Mouse (Mus musculus): ENCODE results near the gene Cd28.

The Cd28 gene

DNA sequence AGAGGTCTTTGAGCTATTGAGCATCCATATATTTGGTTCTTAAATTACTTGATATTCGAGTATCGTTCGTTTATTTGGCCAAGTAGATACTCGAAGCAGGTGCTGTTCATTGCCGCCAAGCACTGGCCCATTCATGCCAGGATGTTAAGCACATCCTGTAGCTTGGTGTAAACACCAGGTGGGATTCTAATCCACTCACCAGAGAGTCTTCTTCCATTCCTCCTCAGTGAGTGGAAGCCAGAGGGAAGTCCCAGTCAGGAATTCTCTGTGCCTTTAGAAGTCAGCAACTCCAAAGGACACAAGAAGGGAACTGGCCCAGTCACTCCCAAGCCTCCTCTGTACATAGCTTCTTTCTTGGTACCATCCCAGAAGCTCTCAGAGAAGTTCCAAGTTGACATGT lies at the start of gene Cd28:
TSS of gene Cd28 (plus strand) at position 234 of the 400 bp plus-strand sequence.
- DNase-seq (ENCODE audit: low spot score): no peak

DNA sequence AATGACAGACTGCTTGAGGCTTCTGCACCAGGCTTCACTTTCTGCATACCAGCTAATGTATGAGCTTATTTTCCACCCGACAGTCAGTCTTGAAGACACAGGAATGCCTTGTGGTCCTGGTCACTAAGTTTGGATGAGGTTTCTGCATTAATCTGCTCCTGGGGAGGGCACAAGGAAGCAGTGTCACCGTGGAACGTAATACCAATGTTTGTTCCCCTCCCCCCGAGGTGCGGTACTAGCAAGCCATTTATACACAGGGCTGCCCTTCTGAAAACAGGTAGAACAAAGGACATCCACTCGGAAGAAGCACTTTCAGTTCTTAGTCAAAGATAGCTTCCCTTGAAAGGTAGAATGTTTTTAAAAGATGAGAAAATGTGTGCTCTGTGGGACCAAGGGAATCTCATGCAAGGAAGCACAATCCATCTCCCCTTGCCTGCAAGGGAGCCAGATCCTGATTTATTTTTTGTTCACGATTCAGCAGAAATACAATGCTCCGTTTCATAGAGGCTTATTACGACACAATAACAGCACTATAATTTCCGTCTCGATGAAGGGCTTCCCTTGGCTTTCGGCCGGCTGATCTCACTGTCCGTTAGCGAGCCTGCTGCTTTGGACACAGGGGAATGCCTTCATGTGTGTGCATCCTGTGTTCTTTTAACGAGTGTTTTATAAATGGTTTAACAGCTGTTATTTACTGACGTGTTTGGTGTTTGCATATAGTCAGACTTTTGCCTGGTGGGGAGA lies 48.6 kb upstream of the Cd28 start:
- no peak for DNase-seq (ENCODE audit: low spot score)

DNA sequence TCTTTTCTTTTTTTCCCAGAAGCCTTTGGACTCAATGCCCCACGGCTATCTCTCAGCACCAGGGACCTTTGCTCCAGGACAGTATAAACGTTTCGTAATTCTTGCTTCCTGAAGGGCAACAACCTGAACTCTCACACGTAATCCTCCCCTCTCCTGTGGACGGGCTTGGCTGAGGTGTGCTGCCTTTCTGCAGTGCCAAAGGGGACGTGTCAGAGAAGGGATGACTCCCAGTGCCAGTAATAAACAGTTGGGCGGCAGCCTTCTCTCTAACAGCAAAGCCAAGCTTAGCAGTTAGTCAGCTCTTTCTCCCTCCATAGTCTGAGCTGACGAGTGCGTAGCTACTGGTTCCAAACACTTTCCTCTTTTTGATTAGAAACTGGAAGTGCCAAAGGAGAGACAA lies 47.6 kb upstream of the Cd28 start:
- no peak for DNase-seq (ENCODE audit: low spot score)

DNA sequence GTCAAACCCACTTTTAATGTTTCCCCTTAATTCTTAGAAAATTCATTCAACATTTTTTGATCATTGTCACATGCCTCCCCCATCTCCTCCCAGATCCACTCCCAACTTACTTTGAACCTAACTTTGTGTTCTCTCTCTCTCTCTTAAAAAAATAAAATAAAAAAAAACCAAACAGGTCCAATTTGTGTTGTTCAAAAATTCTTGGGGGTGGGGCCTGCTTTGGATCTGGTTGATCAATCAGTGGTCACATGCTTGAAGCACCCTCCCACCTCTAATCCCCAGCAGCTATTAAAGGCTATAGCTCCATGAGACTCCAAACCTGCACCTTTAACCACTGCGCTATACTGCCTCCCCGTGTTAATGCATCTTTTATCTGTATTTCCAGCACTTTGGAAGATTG lies 46.9 kb upstream of the Cd28 start:
- no peak for DNase-seq (ENCODE audit: low spot score)

DNA sequence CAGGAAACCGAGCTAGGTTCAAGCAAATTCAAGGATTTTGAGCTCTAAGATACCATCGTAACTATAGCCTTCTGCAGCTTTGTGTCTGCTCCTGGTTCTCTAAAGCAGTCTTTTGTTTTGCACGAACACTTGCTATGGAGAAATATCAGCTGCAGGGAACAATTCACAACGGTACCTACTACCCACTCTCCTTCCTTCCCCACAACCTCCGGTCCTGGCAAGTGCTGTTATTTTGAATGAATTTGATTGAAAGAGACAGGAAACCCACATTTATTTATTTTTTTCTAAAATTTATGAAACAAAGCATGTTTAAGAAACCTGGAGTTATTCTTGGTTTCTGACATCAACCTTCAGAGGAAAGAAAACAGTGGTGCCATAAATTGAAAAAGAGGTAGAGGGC lies 46.4 kb upstream of the Cd28 start:
- no peak for DNase-seq (ENCODE audit: low spot score)

DNA sequence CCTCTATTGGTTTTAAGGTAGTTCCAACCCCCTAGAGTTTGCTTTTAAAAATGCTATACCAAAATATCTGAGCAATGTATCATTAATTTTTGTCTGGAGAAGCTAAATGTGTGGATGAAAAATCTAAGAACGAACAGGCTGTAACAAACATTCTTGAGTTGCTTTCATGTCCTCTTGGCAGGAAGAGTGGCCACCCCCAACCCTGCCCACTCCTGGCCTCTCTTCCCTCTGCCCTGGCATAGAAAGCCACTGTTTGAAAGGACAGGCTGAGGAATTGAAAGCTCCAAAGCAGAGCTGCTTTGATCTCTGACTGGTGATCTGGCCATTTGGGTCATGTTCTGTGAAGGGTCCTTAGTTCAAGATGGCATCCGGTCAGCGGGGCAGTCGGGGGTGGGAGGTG lies 32.8 kb upstream of the Cd28 start:
- no peak for DNase-seq (ENCODE audit: low spot score)

DNA sequence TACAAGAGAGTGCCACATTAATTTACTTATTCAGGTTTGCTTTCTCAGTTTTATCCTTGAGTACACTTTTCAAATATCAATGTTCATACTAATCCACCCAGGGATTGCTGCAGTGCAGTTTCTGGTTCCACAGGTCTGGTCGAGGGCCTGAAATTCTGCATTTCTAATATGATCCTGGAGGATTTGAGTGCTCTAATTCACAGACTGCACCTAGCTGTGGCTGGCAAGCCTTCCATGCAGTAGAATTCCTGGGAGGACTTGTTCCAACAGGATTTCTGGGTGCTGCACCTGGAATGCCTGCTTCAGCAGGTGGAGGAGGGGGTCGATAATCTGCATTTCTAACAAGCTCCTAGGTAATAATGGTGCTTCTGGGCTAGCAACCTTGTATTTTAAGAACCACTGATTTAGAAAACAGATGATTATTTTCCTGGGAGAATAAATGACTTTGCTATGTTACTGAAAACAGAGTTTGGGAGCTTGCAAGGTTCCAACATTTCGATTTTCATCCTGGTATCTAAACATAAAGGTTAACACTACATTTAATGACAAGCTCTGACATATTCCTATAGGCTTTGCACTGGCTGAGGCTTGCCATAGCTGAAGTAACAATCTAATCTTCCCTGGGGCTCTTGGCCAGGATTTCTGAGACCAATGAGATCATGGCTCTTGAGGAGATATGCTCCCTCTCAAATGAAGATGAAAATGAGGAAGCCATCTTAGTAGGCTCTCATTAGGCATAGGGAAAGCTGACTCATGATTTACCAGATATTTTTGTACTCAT lies 20.3 kb upstream of the Cd28 start:
- no peak for DNase-seq (ENCODE audit: low spot score)

DNA sequence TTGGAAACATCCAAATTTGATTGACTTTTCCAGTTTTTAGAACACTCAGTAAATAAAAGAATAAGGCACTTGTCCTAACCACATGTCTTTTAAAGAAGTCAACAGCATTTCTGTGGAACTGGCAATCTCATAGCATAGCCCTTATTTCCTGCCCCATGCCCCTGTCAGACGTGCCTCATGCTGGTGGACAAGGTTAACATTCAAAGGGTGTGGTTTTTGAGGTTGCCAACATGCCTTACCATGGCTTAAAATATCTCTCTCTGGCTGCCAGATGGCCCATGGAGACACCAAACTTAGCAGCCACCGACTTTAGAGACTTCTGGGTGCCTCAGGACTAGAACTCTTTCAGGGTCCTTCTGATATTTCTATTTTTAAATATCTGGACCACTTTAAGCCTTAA lies 14.0 kb upstream of the Cd28 start:
- DNase-seq (ENCODE audit: low spot score): no peak

DNA sequence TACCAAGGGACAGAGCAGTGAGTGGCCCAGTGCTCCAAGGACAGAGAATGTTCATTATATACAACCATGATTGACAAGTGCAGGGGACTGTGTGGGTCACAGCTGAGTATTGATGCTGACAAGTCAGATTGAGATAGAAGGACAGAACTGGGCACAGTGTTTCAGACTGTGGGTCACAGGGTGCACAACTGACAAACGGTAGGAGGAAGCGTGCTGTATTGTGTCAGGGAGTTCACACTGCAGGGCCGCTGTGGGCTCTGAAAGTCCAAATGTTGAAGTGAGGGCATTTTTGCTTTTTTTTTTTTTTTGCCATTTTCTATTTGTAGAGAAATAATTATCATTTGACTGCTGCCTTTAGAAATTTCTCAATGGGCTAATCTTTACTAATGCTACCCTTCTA lies 3.4 kb upstream of the Cd28 start:
- no peak for DNase-seq (ENCODE audit: low spot score)

DNA sequence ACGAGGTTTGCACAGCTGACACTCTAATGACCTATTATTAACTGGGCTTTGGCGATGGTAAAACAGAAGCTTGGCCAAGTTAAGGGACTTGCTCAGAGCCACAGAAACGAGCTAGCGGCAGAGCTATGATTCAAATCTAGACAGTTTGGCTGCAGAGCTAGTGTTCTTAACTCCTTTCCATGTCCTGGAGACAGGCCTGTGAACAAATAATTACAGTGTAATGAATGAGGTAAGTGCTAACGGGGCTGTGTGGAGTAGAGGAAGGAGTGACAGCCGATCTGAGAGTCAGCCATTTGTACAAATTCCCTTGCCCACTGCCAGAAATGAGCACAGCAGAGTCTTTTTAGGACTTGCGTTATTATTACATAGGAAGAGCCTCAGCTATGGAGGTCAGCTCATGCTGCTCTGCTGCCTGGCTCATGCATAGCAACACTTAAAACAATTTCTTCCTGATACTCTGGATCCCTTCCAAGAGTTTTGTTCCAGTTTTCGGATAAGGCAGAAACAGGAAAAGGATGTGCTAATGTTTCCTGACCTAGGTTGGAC lies 876 bp upstream of the Cd28 start:
- DNase-seq (ENCODE audit: low spot score): no peak

DNA sequence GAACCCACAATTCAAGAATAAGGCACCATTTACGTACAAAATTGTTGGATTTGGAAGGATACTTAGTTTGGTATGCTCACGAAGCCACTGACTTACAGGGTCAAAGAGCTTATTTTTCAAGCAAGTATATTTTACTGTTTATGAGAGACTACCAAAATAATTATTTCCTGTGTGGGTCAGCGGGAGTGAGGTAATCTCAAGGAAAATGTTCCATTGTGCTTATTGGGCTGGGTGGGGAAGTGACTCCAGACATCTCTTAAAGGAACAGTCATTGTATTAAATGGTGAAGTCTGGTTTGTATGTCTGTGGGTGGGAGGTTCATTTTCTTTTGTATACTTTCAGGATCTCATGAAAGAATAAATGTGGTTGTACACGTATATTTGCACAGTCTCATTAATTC lies 2.0 kb downstream of the Cd28 start:
- DNase-seq (ENCODE audit: low spot score): no peak

DNA sequence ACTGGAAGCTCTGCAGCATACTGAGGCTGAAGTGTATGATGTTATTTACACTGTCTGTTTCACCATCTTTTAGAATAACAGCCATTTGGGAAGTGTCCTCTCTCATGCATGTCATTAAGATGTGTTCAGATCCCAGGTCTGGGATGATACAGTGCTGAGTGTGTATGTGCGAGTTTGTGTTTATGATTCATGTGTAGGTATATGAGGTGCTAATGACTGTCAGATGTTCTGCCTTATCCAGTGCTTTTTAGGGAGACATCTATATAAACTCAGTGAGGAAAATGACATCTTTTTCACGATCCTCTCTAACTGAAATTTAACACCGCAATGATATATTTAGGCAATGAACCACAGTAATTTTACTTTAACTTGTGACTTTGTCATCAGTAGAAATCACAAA lies 7.0 kb downstream of the Cd28 start:
- no peak for DNase-seq (ENCODE audit: low spot score)

DNA sequence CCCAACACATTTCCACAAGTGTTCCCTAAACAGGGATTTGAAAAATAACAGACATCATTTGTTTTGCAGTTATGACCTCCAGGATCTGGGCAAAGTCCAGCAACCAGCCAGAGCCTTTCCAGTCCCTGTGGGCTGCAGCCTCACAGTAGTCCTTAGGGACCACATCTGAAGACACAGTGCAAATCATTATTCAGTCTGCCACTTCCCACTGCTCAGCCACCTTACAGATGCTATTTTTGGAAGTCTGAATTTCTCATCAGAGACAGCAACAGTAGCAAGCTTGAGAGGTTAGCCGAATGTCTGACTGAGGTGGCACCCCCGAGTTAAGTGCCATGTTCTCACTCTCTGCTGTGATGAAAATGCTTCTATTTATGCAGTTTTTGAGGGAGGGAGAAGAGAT lies 15.3 kb downstream of the Cd28 start:
- no peak for DNase-seq (ENCODE audit: low spot score)

DNA sequence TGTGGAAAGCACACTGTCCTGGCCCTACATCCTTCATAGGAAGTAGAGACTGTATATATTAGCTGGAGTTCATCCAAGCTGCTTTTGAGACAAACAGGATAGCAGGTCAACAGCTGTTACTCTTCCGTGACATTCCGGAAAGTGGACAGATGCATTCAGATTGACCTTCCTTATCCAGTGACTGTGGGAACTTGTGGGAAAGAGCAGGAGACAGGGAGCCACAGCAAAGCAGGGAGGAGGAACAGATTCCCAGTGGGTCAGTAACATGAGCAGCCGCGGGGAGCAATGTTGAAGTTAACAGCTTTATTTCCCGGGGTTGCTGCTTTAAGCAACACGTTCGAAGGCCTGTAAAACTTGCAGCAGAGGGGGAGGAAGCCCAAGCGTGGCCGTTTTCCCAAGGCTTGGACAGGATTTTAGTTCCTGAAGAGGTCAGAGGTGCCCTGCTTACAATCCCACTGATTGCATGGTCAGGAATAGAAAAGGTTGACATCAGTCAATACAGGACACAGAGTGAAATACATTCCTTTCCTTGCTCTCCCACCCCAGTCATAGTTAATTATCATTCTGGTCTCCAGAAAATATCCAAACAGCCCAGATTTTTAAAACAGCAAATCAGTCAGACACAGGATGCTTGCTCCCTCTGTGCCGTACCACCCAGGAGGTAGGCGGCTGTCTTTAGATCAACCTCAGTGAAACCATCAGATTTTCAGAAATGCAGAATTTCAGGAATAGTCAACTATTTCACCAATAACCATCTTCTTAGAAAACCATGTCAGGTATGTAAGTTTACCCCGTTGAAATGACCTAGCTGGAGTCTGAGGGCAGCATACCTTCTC lies 18.7 kb downstream of the Cd28 start:
- no peak for DNase-seq (ENCODE audit: low spot score)

DNA sequence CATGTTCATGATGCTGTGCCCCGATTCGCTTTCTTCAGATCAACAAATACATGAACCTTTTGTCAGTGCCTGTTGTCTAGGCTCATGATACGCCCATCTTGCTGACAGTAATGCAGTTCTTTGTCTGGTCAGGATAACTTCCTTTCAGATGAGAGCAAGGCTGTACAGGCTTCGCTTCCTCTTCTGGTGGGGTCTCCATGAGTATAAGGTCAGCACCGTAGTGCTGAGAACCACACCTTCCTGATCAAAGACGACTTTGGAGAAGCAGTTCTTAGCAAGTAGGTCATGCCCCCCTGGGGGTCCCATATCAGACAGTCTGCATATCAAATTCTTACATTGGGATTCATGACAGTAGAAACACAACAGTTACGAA lies 19.3 kb downstream of the Cd28 start:
- DNase-seq (ENCODE audit: low spot score): no peak

DNA sequence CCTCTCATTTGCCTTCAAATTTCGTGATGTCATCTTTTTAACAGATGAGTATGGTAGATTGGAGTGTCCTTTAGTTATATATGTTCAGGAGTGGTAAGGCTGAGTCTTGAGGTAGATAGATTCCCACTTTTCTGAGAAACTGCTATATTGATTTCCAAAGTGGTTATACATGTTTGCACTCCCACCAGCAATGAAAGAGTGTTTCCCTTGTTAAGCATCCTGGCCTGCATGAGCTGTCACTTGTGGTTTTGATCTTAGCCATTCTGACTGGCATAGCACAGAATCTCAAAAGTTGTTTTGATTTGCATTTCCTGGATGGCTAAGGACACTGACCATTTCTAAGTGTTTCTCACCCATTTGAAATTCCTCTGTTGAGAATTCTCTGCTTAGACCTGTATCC lies 27.7 kb downstream of the Cd28 start:
- no peak for DNase-seq (ENCODE audit: low spot score)

DNA sequence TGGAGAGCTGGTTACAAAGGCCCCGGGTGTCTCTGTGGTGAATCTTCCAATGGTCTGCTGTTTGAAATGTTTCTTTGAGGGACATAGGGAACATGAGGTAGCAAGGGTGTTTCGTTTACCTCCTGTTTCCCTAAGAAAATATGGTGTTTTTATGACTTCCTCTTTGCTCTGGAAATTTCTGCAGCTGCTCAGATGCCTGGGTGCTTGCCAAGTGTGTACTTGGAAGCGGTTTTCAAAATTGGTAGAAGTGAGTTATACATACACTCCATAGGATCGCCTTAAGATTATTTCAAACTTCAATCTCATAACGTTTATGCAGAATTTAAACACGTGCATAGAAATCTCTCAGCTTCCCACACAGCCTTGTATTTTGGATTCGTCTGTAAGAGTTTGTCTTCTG lies 29.1 kb downstream of the Cd28 start:
- no peak for DNase-seq (ENCODE audit: low spot score)

DNA sequence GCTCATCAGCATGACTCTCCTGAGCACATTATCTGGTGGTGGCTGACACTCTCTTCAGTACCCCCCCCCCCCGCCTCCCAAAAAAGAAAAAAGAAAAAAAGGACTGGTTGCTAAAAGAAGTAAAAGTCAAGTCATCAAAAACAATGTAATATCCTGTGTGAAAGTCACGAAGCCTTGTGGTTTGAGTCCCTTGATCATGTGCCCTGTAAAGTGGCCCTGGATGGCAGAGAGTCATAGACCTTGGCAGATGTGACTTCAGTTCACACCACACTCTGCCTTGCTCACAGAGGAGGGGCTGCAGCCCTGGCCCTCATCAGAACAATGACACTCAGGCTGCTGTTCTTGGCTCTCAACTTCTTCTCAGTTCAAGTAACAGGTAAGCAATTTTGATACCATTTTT lies 29.6 kb downstream of the Cd28 start:
- DNase-seq (ENCODE audit: low spot score): no peak

DNA sequence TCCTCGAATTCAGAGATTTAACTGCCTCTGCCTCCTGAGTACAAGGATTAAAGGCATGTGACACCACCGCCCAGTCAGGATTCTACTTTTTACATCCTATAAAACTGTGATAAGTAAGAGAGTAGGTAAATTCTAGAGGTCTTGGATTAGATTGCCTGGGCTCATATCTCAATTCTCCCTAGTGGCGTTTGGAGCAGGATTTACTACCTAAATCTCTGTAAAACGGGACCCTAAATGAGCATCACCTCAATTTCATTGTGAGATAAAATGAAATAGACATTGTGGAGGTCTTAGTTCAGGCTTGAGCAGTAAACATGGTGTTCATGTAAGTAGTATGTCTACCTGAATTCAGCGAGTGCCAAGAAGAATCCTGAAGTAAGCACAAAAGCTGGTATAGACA lies 30.3 kb downstream of the Cd28 start:
- no peak for DNase-seq (ENCODE audit: low spot score)

DNA sequence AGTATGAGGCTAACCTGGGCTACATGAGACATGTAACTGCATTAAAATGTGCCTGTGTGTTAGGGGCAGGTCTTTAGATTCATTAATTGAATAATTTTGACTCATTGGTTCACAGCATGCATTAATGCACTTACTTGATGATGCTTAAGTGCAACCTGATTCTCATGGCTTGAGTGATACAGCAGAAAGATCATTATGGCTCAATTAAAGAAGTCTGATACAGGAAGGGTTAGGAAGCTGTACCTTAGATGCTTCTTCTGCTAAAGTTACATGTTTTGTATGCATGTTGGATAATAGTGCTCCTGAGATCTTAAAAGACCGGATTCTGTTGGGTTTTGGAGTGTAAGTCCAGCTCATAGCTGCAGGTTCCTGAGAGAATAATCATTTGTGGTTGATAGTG lies 31.7 kb downstream of the Cd28 start:
- no peak for DNase-seq (ENCODE audit: low spot score)

DNA sequence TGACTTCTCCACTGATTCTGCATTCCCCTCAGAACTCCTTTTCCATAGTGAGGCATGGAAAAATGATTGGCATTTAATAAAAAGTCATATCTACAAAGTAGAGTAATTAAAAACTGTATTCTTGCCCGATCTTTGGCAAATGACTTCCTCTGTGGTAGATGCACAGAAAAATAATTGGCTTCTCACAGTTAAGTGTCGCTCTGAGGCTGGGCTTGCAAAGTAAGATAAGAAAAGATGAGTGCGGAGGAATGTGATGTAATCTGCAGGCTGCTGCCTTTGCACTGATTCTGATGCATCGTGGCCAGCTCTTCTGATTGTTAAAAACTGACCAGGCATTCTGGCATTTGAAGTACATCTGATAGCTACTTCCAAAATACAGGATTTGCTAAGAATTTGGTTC lies 32.3 kb downstream of the Cd28 start:
- no peak for DNase-seq (ENCODE audit: low spot score)

DNA sequence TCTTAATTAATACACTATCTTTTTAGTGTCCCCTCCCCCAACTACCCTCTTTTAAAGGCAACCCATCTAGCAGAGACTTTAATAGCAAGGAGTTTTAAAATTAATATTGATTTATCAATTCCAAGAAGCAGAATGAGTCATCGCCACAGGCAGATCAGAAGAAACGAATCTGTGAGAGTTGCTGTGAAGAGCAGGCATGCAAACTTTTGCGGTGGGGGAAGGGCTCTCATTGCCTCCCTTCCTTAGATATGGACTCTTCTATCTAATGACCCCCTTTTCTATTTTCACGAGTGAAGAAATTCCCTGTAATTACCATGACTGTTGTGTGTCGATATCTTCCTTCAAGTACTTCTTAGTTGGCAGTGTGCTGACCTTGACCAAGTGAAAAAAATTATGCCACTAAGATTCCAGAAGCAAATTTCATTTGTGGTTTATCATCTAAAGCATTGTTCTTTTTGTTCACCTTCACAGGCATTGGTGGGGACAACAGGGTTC lies 32.8 kb downstream of the Cd28 start:
- no peak for DNase-seq (ENCODE audit: low spot score)
